Mouse (Mus musculus) left cerebral cortex, adult 8-10 months (tissue): ENCODE measurements around the gene Zkscan14. TPM values are rescaled to one million over a fixed set of nuclear protein-coding genes. Genes with fewer than 3 reads are reported as not detected.
"Not testable (repeated sequence)": the region's sequence is repeated elsewhere in the genome, so short reads cannot be mapped to it uniquely, and the experiment has no call there.

Experiments used
- DNase-seq, 2 experiments: peaks; one replicate each; pipeline ENCODE4 v3.0.0; 2022; ENCODE audit warnings: low spot score in 2 of 2
- total RNA-seq, 4 experiments: library from RNA; stranded (reverse); gene quantifications; 2 replicates each; pipeline ENCODE4 v1.2.4; 2022

Zkscan14 gene
- 10 to 100 TPM; 13.3 to 14.3 (median 14.0) TPM for total RNA-seq

DNA sequence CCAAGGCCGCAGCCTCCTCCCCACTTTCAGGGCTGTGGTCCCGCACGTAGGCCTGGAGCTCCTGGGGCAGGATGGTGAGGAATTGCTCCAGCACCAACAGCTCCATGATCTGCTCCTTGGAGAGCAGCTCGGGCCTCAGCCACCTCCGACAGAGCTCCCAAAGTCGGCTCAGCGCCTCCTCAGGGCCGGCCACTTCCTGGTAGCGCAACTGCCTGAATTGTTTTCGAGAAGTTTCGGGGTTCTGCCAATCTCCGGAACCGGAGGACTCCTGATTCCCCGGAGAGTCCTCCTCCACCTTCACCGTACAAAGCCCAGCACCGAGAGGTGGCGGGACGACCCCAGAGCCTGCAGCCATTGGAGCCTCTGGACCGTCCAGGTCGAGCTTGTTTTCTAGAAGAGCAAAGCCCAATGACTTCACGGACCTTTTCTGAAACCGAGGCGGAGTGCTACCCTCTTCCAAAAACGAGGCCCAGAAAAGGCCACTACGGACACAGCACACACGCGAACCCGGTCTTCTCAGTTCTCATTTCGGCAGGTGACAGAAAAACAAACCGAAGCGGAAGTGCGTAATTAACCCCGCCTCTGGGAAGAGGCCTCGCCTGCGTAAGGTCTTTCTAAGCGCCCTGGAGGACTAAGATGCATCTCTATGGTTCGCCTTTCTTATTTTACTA, at the start of gene Zkscan14:
TSS of gene Zkscan14 (minus strand) at position 548 of the 671 bp plus-strand sequence.
- DNase-seq = peak; percentile 40 to 61

DNA sequence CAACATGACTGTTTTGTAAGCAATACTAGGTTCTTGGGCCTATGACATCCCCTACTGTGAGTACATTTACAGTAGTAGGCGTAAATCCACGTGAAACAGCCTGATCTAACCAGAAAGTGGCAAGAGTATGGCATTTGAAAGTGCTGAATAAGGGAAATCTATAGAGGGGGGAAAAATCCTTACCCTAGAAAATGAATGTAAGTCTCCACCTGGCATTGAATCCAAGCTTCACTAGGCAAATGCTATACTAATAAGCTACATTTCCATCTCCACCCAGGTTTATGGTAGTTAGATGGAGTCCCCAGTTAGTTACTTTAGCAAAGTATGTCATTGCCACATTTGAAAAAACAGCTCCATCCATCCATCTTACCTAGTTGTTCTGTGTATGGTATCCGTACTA, 47.9 kb upstream of the Zkscan14 start:
- DNase-seq = no peak

DNA sequence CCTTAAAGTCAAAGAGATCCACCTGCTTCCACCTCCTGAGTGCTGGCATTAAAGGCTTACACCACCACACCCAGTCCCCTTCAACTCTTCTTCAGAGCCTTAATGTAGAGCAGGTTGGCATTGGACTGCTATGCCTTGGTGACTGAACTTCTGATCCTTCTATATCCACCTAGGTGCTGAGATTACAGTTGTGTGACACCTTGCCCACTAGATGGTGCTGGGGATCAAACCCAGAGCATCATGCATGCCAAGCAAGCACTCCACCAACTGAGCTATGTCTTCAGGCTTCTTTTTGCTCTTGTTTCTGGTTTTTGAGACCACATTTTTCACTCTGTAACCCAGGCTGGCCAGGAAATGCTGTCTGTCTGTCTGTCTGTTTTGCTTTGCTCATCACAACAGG, 33.0 kb upstream of the Zkscan14 start:
- no peak for DNase-seq

DNA sequence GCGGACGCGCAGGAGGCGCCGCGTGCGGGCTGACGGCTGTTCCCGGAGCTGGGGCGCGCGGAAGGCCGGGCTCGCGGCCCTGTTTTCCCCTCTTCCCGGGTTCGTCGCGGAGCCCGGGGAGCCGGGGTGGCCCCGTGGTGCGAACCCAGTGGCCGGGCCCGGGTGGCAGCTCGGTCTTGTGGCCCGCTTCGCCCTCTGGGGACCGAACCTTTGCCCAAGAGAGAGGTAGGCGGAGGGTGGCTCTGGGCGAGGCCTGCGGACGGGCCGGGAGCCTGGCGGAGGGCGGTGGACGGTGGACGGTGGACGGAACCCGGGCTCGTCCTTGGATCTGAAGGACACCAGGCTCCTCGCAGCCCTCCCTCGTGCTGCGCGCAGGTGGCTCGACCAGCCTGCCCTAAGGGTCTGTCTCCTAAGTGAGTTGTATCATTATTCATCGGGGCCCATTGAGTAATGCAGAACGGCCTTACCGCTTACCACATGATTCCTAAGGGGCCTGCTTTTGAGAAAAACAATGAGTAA, 30.3 kb upstream of the Zkscan14 start:
- DNase-seq = no peak

DNA sequence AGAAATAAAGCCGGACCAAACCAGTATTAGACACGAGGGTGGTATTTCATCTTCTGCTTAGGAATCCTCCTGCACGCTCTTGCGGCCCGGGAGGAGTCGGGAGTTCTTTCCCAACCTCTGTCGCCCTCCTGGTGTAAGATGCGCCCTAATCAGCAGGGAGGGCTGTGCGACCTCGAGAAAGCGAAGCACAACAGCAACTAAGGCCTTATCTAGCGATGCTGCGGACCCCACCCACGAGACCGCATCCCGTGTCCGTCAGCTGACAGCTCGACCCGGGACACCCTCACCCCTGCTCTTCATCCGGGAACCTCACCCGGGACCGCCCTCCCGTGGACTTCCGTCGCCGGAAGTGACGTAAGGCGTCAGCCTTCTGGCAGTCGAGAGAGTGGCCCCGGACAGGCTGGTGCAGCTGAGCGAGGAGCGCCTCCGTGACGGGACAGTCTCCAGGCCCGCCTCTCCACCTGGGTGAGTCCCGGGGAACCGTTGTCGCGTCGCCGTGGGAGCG, 29.8 kb upstream of the Zkscan14 start, which contains the start of gene Zfp655:
TSS of gene Zfp655 (plus strand) at position 349 of the 505 bp plus-strand sequence.
- DNase-seq = peak; percentile 96 to 97

DNA sequence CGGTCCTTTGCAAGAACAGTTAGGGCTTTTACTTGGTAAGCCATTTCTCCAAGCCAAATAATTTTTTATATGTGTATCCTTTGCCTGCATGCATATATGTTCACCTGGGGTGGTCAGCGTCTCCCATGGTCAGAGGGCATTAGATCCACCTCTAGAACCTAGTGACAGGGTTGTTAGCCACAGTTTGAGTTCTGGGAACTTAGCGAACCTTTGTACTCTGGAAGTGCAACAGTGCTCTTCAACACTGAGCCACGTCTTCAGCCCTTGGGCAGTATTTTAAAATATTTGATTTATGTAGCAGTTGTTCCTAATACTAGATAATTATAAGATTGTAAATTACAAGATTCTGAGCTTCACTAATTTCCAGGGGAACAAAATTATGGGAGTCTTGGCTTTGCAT, 29.0 kb upstream of the Zkscan14 start:
- no peak for DNase-seq

DNA sequence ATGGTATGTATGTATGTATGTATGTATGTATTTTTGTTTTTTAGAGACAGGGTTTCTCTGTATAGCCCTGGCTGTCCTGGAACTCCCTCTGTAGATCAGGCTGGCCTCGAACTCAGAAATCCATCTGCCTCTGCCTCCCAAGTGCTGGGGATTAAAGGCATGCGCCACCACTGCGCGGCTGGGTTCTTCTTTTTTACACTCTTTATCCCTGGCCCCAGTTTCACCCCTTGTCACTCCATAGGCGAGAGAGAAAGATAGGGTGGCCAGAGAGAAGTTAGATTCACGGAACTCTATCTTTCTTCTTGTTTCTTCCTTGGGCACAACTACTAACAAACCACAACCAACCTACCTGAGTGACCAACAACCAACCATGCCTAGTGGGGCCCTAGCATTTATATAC, 27.6 kb upstream of the Zkscan14 start:
- not testable (repeated sequence) for DNase-seq

DNA sequence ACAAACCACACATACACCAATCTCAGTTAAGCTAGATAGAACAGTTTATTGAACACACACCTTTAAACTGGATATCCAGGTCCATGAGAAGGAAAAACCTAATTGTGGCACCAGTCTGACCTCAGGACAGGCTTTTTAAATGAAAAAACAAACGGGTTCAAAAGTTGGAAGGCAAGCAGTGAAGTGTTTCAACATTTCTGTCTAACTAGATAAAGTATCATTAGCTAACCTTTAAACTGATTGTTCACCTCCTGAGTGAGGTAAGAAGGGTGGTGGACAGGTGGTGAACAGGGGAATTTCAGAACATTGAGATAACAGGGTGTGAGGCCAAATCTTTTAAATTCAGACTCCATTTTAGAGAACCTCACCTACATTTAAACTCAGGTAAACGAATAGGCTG, 24.8 kb upstream of the Zkscan14 start:
- no peak for DNase-seq

DNA sequence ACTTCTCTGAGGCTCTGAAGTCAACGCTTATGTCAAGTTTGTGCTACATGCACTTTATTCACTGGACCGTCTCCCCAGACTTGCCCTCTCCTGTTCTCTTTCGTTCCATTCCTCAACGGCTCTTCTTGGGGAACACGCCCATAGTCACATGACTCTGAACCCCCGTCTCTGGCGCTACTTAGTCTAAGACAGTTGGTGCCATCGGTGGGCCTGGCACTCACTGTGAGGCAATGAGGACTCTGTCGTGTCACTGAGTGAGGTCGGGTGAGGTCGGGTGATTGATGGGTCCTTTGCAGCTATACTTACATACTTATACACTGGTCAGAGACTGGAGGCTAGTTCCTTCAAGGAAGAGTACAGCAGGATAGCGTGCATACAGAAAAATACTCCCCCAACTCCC, 21.7 kb upstream of the Zkscan14 start:
- DNase-seq = no peak

DNA sequence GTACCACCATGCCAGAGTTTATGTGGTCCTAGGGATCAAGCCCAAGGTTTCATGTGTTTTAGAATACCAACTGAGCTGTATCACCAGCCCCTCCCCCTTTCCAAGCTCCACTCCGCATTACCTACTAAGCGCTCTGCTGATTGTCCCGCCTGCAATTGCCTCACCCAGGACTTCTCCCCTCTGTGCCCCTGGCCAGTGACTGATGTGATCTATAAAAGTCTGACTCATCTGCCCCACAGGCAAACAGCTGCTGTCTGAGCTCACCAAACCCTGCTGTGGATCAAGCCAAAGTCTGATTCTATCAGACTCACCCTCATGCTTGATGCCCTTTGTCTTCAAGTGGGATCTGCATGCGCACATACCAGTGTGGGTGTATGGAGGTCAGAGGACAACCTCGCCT, 21.2 kb upstream of the Zkscan14 start:
- DNase-seq = no peak

DNA sequence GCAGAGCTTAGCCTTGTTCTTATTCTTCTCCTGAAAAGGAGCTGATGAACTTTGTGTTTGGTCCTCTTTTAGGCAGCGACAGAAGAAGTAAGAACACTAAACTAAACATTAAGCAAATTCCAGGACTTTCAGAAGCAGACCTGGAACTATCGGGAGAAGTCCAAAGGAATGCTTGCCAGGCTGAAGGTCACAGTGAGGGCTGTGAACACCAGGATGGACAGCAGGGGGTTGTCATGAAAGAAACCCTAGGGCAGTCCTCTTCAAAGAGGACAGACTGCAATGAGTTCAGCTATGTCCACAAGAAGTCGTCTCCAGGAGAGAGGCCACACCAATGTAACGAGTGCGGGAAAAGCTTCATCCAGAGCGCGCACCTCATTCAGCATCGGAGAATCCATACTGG, 18.3 kb upstream of the Zkscan14 start:
- no peak for DNase-seq

DNA sequence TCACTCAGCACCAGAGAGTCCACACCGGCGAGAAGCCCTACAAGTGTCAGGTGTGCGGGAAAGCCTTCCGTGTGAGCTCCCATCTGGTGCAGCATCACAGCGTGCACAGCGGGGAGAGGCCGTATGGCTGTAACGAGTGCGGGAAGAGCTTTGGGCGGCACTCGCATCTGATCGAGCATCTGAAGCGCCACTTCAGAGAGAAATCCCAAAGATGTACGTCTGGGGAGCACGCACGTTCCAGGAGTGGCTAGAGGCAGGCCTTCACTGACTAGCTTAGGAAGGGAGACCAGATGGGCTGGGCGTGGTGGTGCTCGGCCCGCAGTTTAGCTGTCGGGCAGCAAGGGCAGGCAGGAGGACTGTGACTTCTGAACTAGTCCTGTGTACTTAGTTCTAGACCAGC, 17.0 kb upstream of the Zkscan14 start:
- DNase-seq = no peak

DNA sequence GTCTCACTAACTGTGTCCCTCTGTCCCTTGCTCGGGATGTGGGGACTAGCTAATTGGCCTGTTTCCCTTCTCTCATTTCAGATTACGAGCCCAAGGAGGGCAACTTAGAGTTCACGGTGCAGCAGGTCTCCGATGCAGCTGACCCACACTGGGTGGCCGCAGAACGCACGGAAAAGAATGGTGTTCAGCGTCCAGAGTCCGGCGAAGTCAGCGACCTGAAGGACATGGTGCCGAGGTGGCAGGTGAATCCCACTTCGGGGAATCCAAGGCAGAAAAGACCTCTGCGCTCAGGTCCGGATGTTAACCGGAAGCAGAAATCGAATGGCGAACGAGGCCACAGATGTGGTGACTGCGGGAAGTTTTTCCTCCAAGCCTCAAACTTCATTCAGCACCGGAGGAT, 16.5 kb upstream of the Zkscan14 start:
- DNase-seq = no peak

DNA sequence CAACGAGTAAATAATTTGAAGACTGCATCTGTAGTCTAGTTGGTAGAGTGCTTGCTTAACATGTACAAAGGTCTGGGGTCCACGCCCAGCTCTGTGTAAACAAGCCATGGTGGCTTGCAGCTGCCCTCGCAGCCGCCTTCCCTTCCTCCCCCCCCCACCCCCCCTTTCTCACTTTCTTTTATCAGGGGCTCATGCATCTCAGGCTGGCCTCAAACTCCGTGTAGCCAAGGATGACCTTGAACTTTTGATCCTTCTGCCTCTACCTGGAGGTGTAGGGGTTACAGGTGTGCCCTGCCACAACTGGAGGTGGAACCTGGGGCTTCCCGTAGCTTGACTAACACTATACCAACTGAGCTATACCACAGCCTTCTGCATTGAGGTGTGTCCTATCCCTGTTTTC, 16.1 kb upstream of the Zkscan14 start:
- DNase-seq = no peak

DNA sequence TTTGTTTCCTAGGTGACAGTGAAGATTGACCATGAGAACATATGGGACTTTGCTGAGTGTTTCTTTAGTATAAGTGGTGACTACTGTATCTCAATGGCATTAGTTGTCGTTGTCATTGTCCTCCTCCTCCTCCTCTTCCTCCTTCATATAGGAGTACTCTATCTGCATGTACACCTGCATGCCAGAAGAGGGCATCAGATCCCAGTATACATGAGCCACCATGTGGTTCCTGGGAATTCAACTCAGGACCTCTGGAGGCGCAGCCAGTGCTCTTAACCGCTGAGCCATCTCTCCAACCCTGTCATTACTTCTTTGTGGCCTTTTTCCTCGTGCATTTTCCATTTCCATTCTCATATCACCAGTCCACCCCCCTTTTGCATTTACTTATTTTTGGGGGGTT, 13.0 kb upstream of the Zkscan14 start:
- no peak for DNase-seq

DNA sequence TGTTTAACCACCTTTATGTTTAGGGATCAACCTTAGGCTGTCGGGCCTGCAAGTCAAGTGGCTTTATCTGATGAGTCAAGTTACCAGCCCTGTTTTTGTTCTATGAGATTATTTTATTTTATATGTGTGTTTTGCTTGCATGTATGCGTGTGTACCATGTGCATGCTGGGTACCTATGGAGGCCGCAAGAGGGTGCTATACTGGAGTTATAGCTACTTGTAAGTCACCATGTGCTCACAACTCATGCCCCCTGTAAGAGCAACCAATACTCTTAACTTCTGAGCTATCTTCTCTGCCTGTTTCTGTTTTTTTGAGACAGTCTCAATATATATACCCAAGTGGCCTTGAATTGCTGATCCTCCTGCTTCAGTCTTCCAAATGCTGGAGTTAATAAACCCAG, 11.8 kb upstream of the Zkscan14 start:
- no peak for DNase-seq

DNA sequence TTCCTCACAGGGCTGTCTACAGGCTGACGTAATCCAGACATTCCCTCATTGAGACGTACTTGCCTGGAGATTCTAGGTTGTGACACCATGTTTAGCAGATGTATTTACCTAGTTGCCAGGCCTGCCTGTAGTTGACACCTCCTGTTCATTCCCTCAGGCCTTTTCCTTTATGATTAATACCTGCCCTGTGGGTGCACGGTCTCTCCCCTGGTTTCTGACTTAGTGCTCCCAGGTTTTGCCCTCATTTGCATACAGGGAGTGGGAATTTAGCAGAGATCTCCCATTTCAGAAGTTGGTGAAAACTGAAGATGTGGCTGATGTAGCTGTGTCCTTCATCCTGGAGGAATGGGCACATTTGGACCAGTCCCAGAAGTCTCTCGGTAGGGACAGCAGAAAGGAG, 10.5 kb upstream of the Zkscan14 start:
- DNase-seq = no peak

DNA sequence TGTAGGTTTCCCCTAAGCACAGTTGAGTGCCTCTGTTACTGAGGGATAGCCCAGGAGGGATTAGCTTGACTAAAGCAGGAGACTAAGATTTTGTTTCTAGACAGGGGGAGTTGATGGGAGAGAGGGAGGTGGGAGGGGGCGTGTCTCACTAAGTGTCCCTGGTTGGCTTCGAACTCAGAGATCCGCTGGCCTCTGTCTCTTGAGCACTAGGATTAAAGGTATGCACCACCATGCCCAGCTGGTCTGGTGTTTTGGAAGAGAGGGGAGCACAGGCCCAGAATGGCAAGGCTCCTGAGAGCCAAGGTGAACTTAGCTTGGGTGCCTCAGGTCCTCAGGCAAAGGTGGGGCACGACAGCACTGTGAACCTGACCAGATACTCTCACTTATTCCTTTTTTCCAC, 9.7 kb upstream of the Zkscan14 start:
- DNase-seq = no peak

DNA sequence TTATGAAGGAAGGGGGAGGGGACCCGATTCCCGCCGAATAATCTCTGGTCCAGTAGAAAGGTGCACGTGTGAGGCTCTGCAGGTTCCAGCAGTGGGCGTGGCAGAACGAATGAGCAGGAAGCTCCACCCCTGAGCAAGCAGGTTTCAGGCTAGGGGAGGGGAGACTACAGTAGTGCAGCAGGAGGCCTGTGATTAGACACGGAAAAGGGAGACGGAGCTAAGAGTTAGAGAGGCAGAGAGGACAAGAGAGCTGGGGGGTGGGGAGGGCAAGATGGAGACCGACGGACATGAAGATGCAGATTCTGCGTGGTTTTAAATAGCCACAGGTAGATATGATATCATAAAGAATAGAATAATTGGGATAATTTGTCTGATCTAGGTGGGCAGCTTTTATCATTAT, 6.7 kb upstream of the Zkscan14 start:
- not testable (repeated sequence) for DNase-seq

DNA sequence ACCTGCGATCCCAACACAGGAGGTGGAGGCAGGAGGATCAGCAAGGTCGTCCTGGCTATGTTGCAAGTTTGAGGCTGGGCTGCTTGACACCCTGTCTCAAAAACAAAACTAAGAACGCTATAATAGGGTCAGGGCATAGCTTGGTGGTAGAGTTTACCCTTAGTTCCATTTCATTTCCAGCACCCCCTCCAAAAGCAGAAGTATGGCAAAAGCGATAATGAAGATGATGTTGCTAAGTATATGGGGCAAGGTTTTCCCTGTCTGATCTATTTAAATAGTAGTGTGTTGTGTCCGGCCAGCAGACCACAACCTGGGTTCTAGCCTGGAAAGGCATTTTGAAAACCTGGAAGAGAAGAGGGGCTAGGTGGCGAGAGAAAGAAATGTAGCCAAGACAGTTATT, 6.3 kb upstream of the Zkscan14 start:
- no peak for DNase-seq

DNA sequence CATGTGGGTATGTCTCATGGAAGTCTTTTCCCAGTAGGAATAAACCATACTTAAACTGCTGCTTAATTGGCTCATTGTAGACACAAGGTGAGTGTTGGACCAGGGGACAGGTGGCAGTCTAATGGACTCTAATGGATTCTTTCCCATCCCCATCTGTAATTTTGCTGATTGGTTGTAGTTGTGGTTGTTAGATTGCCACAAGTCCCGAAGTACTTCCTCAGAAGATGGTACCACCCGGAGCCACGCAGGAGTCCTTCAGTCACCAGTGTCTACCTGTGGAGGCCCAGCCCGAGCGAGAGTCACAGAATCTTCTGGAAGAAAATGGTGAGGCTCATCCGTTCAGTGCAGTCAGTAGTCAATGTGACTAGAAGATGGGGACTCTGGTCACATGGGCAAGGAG, 5.7 kb upstream of the Zkscan14 start:
- no peak for DNase-seq

DNA sequence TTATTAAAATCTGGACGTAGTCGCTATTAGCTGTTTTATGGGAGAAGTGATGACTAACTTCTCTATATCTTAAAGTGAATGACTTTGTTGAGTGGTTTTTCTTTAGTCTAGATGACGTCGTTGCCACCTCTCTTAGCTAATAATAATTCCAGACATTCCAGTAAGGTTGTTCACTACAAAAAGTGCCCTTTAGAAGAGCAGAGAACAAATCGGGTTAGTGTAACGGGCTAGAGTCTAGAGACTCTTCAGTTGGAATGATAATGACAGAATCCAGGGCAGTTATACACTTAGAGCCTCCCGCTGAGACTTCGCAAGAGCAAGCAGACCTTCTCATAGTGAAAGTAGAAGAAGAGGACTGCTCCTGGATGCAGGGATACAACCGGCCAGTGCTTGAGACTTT, 3.4 kb upstream of the Zkscan14 start:
- no peak for DNase-seq

DNA sequence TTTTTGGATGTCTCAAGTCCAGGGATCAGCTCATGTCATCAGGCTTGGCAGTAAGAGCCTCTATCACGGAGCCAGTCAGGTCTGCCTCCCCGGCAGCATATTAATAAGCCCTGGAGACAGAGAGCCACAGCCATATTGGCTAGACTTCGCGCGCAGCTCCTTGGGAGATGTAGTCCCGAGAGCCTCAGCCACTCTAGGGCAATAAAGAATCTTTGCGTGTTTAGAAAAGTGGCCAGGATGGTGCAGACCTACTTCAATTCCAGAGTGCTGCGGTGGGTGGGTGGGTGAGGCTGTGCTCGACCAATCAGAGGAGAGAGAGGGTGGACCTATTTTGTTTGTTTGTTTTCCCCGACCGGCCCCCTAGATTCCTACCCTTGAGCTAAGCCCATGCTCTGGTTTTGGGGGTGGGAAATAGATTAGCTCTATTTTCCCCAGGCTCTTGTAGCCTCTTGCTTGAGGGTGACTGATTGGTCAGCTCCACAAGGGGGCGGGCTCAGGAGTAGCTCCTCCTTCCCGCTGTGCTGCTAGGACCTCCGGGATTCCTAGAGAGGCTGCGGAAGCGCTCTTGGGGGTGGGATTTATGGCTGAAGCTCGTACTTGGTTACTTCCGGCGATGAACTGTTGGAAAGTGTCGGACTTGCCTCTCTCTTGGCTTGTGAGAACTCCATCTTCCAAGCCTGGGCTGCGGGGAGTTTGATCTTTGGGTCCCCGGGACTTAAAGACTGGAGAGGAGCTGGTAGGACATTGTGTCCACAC, 2.4 kb upstream of the Zkscan14 start, which contains the start of gene Zkscan5:
TSS of gene Zkscan5 (plus strand) at position 627 of the 756 bp plus-strand sequence.
- DNase-seq = peak; percentile 93 to 98
